Mouse (Mus musculus): Measurements from ENCODE around the gene Topaz1.

The Topaz1 gene

GRCm38 (mm10) chr9:122747060-122747459, at the start of gene Topaz1:
TSS of gene Topaz1 (plus strand) at chr9:122747346.
- DNase-seq, result no peak

DNA sequence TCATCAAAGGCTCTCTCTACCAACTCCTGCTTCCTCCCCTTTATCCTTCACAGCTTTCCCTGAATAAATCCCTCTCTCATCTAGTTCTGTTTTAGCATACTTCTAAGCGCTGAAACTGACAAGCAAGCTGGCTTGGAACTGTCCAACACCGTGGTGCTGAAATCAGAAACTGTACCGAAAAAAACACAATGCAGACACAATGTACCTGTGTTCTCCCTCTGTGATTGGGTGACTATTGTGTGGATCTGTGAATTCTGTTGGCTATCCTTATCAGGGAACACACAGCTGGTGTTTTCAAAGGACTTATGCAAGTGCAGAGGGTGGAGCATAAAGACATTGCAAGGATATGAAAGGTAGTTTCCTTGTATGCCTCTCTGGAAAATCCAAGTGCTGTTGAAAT, 45.3 kb upstream of the Topaz1 start:
- DNase-seq, result no peak

GRCm38 (mm10) chr9:122713836-122714235, 33.3 kb upstream of the Topaz1 start:
- DNase-seq, result no peak

- DNase-seq, result no peak
Measured at GRCm38 (mm10) chr9:122715046-122715445, 32.1 kb upstream of the Topaz1 start.

GRCm38 (mm10) chr9:122716131-122716921, 30.8 kb upstream of the Topaz1 start:
- DNase-seq, result no peak

- no peak for DNase-seq
Measured at GRCm38 (mm10) chr9:122722296-122722695, 24.9 kb upstream of the Topaz1 start.

DNA sequence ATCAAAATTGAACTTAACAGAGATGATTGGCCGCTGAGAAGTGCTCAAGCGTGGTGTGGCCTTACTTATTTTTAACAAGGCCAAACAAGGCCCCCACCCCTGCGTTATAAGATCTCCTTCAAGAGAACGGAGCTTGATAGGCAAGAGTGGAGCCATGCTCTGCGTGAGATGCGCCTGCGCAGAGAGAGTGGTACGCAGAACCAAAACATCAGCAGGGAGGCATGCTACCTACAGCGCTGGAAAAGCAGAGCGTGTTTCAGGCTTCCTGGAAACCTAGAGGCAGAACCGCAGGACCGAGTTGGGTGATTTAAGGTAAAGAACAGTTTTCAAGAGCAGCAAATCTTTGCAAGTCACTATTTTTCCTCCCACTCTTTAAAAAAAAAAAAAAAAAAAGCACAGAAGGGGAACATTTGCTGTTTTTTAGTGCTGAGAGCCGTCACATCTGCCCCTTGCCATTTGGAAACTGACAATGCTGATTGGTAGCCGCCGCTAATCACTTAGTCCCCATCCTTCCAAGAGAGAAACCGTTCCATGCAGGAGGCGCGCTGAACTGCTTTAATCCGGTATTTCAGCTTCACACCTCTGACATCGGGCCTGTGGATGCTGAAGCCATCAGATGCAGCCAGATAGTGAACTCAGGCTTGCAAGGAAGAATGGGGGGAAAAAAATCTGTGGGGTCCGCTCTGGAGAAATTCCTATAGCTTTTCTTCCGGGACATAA, 21.9 kb upstream of the Topaz1 start:
- DNase-seq, result no peak

DNA sequence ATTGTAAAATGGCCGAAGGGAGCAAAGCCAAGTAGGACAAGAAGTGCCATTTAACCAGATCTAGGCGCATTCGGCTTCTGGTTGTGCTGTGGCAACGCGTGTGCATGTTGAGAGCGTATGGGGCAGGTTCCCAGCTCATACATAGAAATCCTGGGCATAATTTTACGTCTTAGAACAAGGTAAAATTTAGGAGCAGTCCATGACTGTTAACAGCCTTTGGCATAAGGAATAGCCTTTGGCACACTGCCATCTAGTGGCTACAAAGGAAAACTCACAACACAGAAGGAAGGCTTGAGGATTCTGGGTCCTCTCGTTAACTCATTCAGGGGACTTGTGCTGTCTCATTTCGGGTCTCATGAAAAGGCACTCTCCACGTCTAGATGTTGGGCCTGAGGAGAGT, 17.6 kb upstream of the Topaz1 start:
- DNase-seq, result peak; percentile 77

- no peak for DNase-seq
Measured at GRCm38 (mm10) chr9:122732126-122732810, 14.9 kb upstream of the Topaz1 start.

- no peak for DNase-seq
Measured at GRCm38 (mm10) chr9:122733222-122733621, 13.9 kb upstream of the Topaz1 start.

DNA sequence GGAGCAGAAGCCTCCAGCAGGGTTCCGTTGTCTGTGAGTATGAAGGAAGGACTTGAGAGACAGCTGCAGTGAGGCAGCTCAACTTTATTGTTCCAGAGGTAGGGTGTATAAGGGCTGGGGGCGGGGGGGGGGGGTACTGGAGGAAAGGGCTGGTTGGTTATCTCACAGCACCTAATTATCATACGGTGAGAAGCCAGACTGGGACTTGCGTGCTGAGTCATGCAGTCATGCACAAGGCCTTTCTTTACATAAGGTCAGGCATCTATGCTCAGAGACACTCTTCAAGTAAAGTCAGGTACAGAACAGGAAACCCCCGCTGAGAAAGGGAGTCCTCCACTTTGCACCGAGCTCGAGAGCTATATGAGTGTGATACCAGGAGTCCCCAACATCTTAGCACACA, 12.2 kb upstream of the Topaz1 start:
- DNase-seq, result no peak

DNA sequence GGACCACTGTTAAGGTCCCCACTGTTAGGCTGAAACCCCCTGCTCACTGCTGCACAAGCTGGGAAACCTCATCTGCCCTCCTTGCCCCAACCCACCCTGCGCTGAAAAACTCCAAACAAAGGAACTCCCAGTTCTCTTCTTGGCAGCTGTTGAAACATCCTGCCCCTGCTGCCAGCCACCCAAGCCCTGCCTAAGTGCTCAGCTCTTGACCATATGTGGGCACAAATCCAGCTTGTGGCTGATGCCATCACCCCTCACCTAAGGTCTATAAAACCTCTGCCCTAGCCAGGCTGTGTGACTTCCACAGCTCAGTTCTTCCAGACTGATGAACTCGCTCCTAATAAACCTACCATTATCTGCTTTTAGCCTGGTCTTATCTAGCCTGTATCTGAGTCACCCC, 11.1 kb upstream of the Topaz1 start:
- no peak for DNase-seq

DNA sequence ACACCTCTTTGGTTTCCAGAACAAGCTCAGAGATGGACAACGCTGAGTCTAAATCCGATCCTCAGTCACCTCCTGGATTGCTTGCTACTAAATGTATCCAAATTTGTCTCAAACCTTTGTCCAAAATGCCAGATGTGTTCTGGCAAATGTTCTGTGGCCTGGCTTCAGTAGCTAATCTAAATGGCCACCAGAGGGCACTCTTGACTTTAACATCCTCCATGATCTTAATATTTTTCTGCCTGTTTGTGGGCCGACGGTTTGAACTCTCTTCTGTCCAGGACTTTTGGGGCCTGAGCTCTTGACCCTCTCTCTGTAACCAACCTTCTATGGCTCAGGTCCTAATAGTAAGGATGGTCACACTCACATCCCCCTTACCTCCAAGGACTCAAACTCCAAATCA, 10.4 kb upstream of the Topaz1 start:
- peak; percentile 90 for DNase-seq

GRCm38 (mm10) chr9:122745879-122746278, 1.3 kb upstream of the Topaz1 start:
- DNase-seq, result no peak

DNA sequence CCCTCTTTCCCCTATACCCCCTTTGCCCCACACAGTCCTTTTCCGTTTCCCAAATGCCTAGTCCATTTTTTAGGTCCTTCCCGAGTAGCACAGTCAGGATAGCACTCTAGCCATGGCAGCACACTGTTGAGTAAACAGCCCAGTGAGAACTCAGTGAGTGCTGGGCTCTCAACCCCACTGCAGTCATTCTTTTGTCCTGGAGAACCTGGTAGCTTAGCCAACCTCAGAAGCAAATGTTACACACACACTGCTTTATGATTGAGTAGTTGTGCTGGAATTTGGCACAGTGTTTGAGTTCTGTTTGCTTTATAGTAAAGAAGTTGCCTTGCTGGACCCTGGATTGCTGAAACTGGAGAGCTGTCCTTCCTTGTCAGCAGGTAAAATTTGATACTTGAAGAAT, 10.5 kb downstream of the Topaz1 start:
- peak; percentile 41 for DNase-seq

- no peak for DNase-seq
Measured at GRCm38 (mm10) chr9:122760111-122760510, 13.0 kb downstream of the Topaz1 start.

DNA sequence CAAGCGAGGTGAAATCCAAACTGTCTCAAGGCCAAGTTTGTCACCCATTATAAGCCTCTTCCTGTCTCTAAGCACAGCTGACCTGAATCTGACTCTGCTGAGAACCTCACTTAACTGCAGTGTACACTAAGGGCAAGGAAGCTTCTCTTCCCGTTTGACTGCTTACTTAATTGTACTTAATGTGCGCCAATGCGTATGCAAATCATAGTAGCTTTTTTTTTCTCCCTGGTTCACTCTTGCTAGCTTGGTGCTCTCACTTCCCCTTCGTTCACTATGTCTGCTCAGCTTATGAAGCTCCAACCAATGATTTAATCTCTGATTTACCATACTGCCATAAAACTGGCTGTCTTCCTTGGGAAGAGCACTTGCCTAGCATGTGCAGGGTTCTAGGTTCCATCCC, 38.1 kb downstream of the Topaz1 start:
- DNase-seq, result peak; percentile 48

- peak; percentile 58 for DNase-seq
Measured at GRCm38 (mm10) chr9:122786534-122786933, 39.4 kb downstream of the Topaz1 start.

DNA sequence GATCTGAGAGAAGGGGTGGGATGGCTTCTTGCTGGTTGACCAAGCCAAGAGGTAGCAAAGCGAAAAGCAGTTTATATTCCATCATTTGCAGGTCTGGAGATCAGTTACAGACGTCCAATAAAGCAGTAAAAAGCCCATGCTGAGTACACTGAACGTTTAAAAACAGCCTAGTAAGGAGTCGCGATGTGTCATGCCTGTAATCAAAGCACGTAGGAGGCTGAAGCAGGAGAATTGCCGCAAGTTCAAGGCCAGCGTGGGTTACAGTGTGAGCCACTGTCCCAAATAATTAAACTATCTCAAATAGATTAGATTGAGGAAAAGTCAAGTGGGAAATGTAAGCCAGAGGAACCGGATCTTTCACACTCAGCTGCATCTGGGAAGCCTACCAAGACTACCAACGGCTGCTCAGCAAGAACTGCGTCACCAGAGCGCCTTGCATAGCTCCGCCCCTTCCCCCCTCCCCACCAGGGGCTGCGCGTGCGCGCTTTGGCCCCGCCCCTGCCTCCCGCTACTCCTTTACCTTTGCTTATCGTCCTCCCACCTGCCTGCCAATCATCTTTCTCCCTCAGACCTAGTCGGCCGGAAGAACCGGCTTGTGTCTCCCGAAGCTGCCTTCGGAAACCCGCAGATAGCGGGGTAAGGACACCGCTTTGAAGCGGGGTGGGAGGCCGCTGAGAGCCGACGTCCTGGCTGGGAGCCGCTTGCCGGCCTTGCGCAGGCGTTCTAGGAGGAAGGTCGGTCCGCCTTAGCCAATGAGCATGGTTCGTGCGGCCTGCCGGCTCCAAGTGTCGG, 58.1 kb downstream of the Topaz1 start, which contains the start of gene Tcaim:
Gene Tcaim (plus strand): TSS at position 487 of the 792 bp plus-strand sequence.
- peak; percentile 100 for DNase-seq

- DNase-seq, result no peak
Measured at GRCm38 (mm10) chr9:122805845-122806341, 58.7 kb downstream of the Topaz1 start.

DNA sequence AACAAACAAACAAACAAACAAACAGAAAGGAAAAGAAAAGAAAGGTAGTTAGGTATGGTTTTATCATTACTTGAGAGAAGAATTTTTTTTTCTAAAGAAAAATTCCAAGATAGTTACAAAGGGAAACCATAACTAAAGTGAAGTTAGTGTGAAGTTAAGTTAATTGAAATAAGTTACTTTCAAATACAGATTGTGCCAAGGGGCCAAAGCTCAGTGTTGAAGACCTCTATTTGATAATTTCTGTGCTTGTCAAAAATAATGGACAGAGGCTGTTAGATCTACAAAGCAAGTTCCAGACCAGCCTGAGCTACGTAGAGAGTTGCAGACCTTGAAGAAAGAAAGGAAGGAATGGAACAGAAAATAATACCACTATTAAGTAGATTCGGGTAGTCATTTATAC, 60.0 kb downstream of the Topaz1 start:
- no peak for DNase-seq

DNA sequence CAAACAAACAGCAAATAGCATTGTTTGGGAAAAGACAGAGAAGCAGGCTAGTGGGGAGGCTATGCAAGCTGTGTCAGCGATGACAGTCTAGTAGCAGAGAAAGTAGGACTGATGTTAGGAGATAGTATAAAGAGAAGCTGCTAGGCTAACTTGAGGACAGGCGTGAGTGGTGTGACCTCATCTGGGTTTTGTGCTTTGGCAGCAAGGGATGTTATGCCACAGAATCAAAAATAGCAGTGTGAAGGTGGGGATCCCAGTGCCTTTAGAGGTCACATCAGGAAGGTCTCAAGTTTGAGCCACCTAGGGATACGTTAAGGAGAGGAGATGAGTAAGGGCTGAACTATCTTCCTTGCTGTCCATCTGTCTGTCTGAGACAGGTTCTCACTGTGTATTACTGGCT, 63.1 kb downstream of the Topaz1 start:
- DNase-seq, result peak; percentile 93

DNA sequence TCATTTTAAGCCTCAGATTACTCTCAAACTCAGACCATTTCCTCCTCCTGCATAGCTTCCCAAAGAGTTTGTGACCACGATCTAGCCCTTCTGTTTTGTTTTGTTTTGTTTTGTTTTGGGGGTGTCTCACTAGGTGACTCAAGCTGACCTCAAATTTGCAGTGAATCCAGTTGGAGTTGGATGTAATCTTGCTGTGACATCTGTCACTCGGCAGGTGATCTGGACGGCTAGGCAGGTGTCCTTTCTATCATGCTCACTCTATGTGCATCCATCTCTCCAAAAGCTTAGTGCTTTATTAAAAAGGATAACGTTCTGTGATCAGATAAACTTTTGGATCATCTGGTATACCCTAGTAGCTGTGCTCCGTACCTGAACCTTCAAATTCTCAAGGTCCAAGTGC, 65.2 kb downstream of the Topaz1 start:
- DNase-seq, result no peak

Measured in heart, adult 11 months (tissue).